Mouse (Mus musculus): ENCODE measurements around the gene Exosc5. TPM values are rescaled to one million over a fixed set of nuclear protein-coding genes. Genes with fewer than 3 reads are reported as not detected.

Gene Exosc5
- total and polyA plus RNA-seq, 3 experiments: 109 to 134 TPM; not detected in 1

GRCm38 (mm10) chr7:25672442-25672841, 13.5 kb downstream of the Exosc5 start:
- H3K36me3 ChIP-seq (ENCODE audit: control insufficient read depth in 1 of 2, insufficient read depth in 2 of 2, low read length in 2 of 2): no peaks in the 10 kb centered on the region; a peak in 2 of 4 replicates
- H3K27ac ChIP-seq (ENCODE audit: control insufficient read depth, low read depth, low read length): no peak overlapping the region
- 0 out of 4 replicates have a peak, but pooled peaks cover 0 to 3% of the 10 kb centered on the region in 2 experiments for H3K4me1 ChIP-seq (ENCODE audit: control insufficient read depth in 1 of 2, insufficient read depth in 2 of 2, low read length in 2 of 2)
- H3K27me3 ChIP-seq (ENCODE audit: control insufficient read depth in 1 of 2, insufficient read depth in 2 of 2, low read length in 2 of 2): no peaks in the 10 kb centered on the region
- peak; percentile 56 for DNase-seq (ENCODE audit: low read depth, low spot score)
- no peaks in the 10 kb centered on the region for H3K79me2 ChIP-seq (ENCODE audit: control insufficient read depth, insufficient read depth, low read length, poor library complexity)
- H3K4me3 ChIP-seq (ENCODE audit: control insufficient read depth in 1 of 2, insufficient read depth in 1 of 2, low read depth in 2 of 2, low read length in 2 of 2): no peak overlapping the region
- TF ChIP-seq CTCF (IDR thresholded peaks at IDR 0.05 in 2 of 3, conservative IDR thresholded peaks at IDR 0.05 in 1 of 3; ENCODE audit: control insufficient read depth in 1 of 3, insufficient read depth in 1 of 3, low read depth in 2 of 3, low read length in 3 of 3, poor library complexity in 1 of 3, severe bottlenecking in 1 of 3) (peak; percentile 55 to 66 (median 55)), RAD21 (IDR thresholded peaks at IDR 0.05; ENCODE audit: low read depth, low read length) (peak; percentile 13), SMC3 (IDR thresholded peaks at IDR 0.05; ENCODE audit: low read depth, low read length) (peak; percentile 30; the same call in 1 of the 2 replicates), MAX (IDR thresholded peaks at IDR 0.05; ENCODE audit: low read length) (no peak)
- no peak overlapping the region for H3K9ac ChIP-seq (ENCODE audit: control insufficient read depth, low read depth, low read length, poor library complexity, severe bottlenecking)
- no peaks in the 10 kb centered on the region for H3K9me3 ChIP-seq (replicated peaks; ENCODE audit: insufficient read depth, low read length)

- no peak overlapping the region for H3K9ac ChIP-seq (ENCODE audit: control insufficient read depth, low read depth, low read length, poor library complexity, severe bottlenecking)
- no peak overlapping the region for H3K4me3 ChIP-seq (ENCODE audit: control insufficient read depth in 1 of 2, insufficient read depth in 1 of 2, low read depth in 2 of 2, low read length in 2 of 2)
- peaks cover 3 to 21% of the 10 kb centered on the region in 2 experiments; a peak in 2 of 4 replicates for H3K4me1 ChIP-seq (ENCODE audit: control insufficient read depth in 1 of 2, insufficient read depth in 2 of 2, low read length in 2 of 2)
- H3K9me3 ChIP-seq (replicated peaks; ENCODE audit: insufficient read depth, low read length): no peaks in the 10 kb centered on the region
- H3K36me3 ChIP-seq (ENCODE audit: control insufficient read depth in 1 of 2, insufficient read depth in 2 of 2, low read length in 2 of 2): peaks cover 0 to 16% of the 10 kb centered on the region in 2 experiments; a peak in 2 of 4 replicates
- TF ChIP-seq POLR2A (IDR thresholded peaks at IDR 0.05; ENCODE audit: control insufficient read depth in 1 of 2, insufficient read depth in 1 of 2, low read depth in 1 of 2, low read length in 2 of 2, poor library complexity in 1 of 2) (0 out of 4 replicates have a peak, but pooled peaks of 1 of the 2 experiments have one; percentile 5), RCOR1 (IDR thresholded peaks at IDR 0.05; ENCODE audit: low read depth, low read length) (no peak), MXI1 (IDR thresholded peaks at IDR 0.05; ENCODE audit: low read depth, low read length) (no peak), MYB (IDR thresholded peaks at IDR 0.05; ENCODE audit: low read depth, low read length) (no peak), POLR2AphosphoS2 (IDR thresholded peaks at IDR 0.05; ENCODE audit: low read length) (0 out of 2 replicates have a peak, but pooled peaks have one; percentile 11), MAZ (IDR thresholded peaks at IDR 0.05; ENCODE audit: low read depth, low read length) (no peak), GABPA (IDR thresholded peaks at IDR 0.05; ENCODE audit: low read depth, low read length) (no peak), JUND (IDR thresholded peaks at IDR 0.05; ENCODE audit: low read depth, low read length) (no peak), ZC3H11A (IDR thresholded peaks at IDR 0.05; ENCODE audit: low read depth, low read length) (no peak)
- no peaks in the 10 kb centered on the region for H3K79me2 ChIP-seq (ENCODE audit: control insufficient read depth, insufficient read depth, low read length, poor library complexity)
- H3K27ac ChIP-seq (ENCODE audit: control insufficient read depth, low read depth, low read length): no peak overlapping the region
- H3K27me3 ChIP-seq (ENCODE audit: control insufficient read depth in 1 of 2, insufficient read depth in 2 of 2, low read length in 2 of 2): no peaks in the 10 kb centered on the region
- no peak for DNase-seq (ENCODE audit: low read depth, low spot score)
These were observed 15.3 kb downstream of the Exosc5 start for GRCm38 (mm10) chr7:25674297-25674696.

GRCm38 (mm10) chr7:25674719-25675300, 15.8 kb downstream of the Exosc5 start, which contains the start of gene Tmem91:
Gene Tmem91 (minus strand): TSS chr7:25675166.
- peaks cover 4 to 24% of the 10 kb centered on the region in 2 experiments; a peak in 2 of 4 replicates for H3K4me1 ChIP-seq (ENCODE audit: control insufficient read depth in 1 of 2, insufficient read depth in 2 of 2, low read length in 2 of 2)
- no peak within 1 kb of the TSS for H3K4me3 ChIP-seq (ENCODE audit: control insufficient read depth in 1 of 2, insufficient read depth in 1 of 2, low read depth in 2 of 2, low read length in 2 of 2)
- no peaks in the 10 kb centered on the region for H3K79me2 ChIP-seq (ENCODE audit: control insufficient read depth, insufficient read depth, low read length, poor library complexity)
- H3K27ac ChIP-seq (ENCODE audit: control insufficient read depth, low read depth, low read length): no peak within 1 kb of the TSS
- TF ChIP-seq POLR2A (IDR thresholded peaks at IDR 0.05; ENCODE audit: control insufficient read depth in 1 of 2, insufficient read depth in 1 of 2, low read depth in 1 of 2, low read length in 2 of 2, poor library complexity in 1 of 2): peak in 1 of 2 experiments; percentile 31; a peak in 1 of 4 replicates
- TF ChIP-seq RAD21 (IDR thresholded peaks at IDR 0.05; ENCODE audit: low read depth, low read length): no peak
- DNase-seq (ENCODE audit: low read depth, low spot score): no peak
- no peak within 1 kb of the TSS for H3K9ac ChIP-seq (ENCODE audit: control insufficient read depth, low read depth, low read length, poor library complexity, severe bottlenecking)
- H3K36me3 ChIP-seq (ENCODE audit: control insufficient read depth in 1 of 2, insufficient read depth in 2 of 2, low read length in 2 of 2): peaks cover 0 to 19% of the 10 kb centered on the region in 2 experiments; a peak in 2 of 4 replicates
- H3K9me3 ChIP-seq (replicated peaks; ENCODE audit: insufficient read depth, low read length): no peaks in the 10 kb centered on the region
- no peaks in the 10 kb centered on the region for H3K27me3 ChIP-seq (ENCODE audit: control insufficient read depth in 1 of 2, insufficient read depth in 2 of 2, low read length in 2 of 2)
